Mouse (Mus musculus) left cerebral cortex, postnatal 14 days (tissue): ENCODE results near the gene Trappc3. TPM values are rescaled to one million over a fixed set of nuclear protein-coding genes. Genes with fewer than 3 reads are reported as not detected.

Experiments used
- total RNA-seq, 2 experiments: library from RNA; stranded (reverse); gene quantifications; 2 replicates each; pipeline ENCODE4 v1.2.3; 2021

Trappc3 gene
- total RNA-seq, 2 experiments from 2014 or later: 82.0 to 85.4 TPM

Other genes with a start within 250 kb of the Trappc3 start
- 1 to 10 TPM; 3.3 to 3.7 TPM for gene Csf3r, start 237.8 kb upstream of the Trappc3 start, total RNA-seq
- 10 to 100 TPM; 40.7 to 48.7 TPM for gene Mrps15, start 215.4 kb upstream of the Trappc3 start, total RNA-seq
- 10 to 100 TPM; 49.7 to 55.3 TPM for gene Oscp1, start 203.8 kb upstream of the Trappc3 start, total RNA-seq
- 10 to 100 TPM; 14.7 to 15.4 TPM for gene Lsm10, start 165.7 kb upstream of the Trappc3 start, total RNA-seq
- gene Stk40, start 158.4 kb upstream of the Trappc3 start, total RNA-seq: 10 to 100 TPM; 26.5 to 28.8 TPM
- 1 to 10 TPM; 6.5 to 7.0 TPM for gene Eva1b, start 114.6 kb upstream of the Trappc3 start, total RNA-seq
- gene Sh3d21, start 98.8 kb upstream of the Trappc3 start, total RNA-seq: 1 to 10 TPM in 1 of 2 experiments, under 1 TPM in 1; 0.79 to 1.0 TPM
- gene Thrap3, start 59.6 kb upstream of the Trappc3 start, total RNA-seq: 100 to 1,000 TPM; 129 to 147 TPM
- gene Map7d1, start 6.0 kb upstream of the Trappc3 start, total RNA-seq: 100 to 1,000 TPM; 241 to 264 TPM
- 1 to 10 TPM; 2.9 to 3.4 TPM for gene Col8a2, start 24.5 kb downstream of the Trappc3 start, total RNA-seq
- 10 to 100 TPM; 25.3 to 26.8 TPM for gene Adprhl2, start 59.4 kb downstream of the Trappc3 start, total RNA-seq
- gene Tekt2, start 63.4 kb downstream of the Trappc3 start, total RNA-seq: 1 to 10 TPM; 1.9 to 2.5 TPM
- 10 to 100 TPM; 27.9 to 33.5 TPM for gene Ago3, start 167.2 kb downstream of the Trappc3 start, total RNA-seq
- 10 to 100 TPM; 49.4 to 52.1 TPM for gene Ago1, start 206.3 kb downstream of the Trappc3 start, total RNA-seq